Mouse (Mus musculus): Measurements from ENCODE around the gene Tnfaip3. TPM values are rescaled to one million over a fixed set of nuclear protein-coding genes. Genes with fewer than 3 reads are reported as not detected.

Tnfaip3 gene
- polyA plus RNA-seq, 1 experiment: 2.0 TPM

- no peak overlapping the region for H3K4me3 ChIP-seq (ENCODE audit: insufficient read depth, low read length)
- TF ChIP-seq POLR2A (IDR thresholded peaks at IDR 0.05; ENCODE audit: extremely low read depth, insufficient read depth, low read length) (no peak), CTCF (IDR thresholded peaks at IDR 0.05; ENCODE audit: extremely low read depth, insufficient read depth, low read length) (no peak)
- H3K27ac ChIP-seq (ENCODE audit: insufficient read depth, low read length): no peak overlapping the region
- no peaks in the 10 kb centered on the region; the same call in 1 of the 2 replicates for H3K4me1 ChIP-seq (ENCODE audit: control insufficient read depth, insufficient read depth, low read length)
Observed at GRCm38 (mm10) chr10:19009186-19009672, 6.2 kb downstream of the Tnfaip3 start.

GRCm38 (mm10) chr10:19008607-19008940 lies 6.9 kb downstream of the Tnfaip3 start:
- Histone ChIP-seq H3K4me3 (ENCODE audit: insufficient read depth, low read length) (no peak overlapping the region), H3K4me1 (ENCODE audit: control insufficient read depth, insufficient read depth, low read length) (no peaks in the 10 kb centered on the region; the same call in 1 of the 2 replicates), H3K27ac (ENCODE audit: insufficient read depth, low read length) (no peak overlapping the region)
- TF ChIP-seq POLR2A (IDR thresholded peaks at IDR 0.05; ENCODE audit: extremely low read depth, insufficient read depth, low read length) (no peak), CTCF (IDR thresholded peaks at IDR 0.05; ENCODE audit: extremely low read depth, insufficient read depth, low read length) (no peak)

- Histone ChIP-seq H3K4me3 (ENCODE audit: insufficient read depth, low read length) (no peak overlapping the region), H3K4me1 (ENCODE audit: control insufficient read depth, insufficient read depth, low read length) (no peaks in the 10 kb centered on the region), H3K27ac (ENCODE audit: insufficient read depth, low read length) (no peak overlapping the region)
- no peak for TF ChIP-seq POLR2A (IDR thresholded peaks at IDR 0.05; ENCODE audit: extremely low read depth, insufficient read depth, low read length)
- no peak for TF ChIP-seq CTCF (IDR thresholded peaks at IDR 0.05; ENCODE audit: extremely low read depth, insufficient read depth, low read length)
Observed at GRCm38 (mm10) chr10:19007897-19008606, 7.4 kb downstream of the Tnfaip3 start.

GRCm38 (mm10) chr10:19002091-19002785 lies 13.2 kb downstream of the Tnfaip3 start:
- H3K27ac ChIP-seq (ENCODE audit: insufficient read depth, low read length): peak overlapping the region; percentile 4; the same call in 1 of the 2 replicates
- TF ChIP-seq CTCF (IDR thresholded peaks at IDR 0.05; ENCODE audit: extremely low read depth, insufficient read depth, low read length) (no peak), POLR2A (IDR thresholded peaks at IDR 0.05; ENCODE audit: extremely low read depth, insufficient read depth, low read length) (no peak)
- no peak overlapping the region for H3K4me3 ChIP-seq (ENCODE audit: insufficient read depth, low read length)
- peaks cover 3% of the 10 kb centered on the region for H3K4me1 ChIP-seq (ENCODE audit: control insufficient read depth, insufficient read depth, low read length)

DNA sequence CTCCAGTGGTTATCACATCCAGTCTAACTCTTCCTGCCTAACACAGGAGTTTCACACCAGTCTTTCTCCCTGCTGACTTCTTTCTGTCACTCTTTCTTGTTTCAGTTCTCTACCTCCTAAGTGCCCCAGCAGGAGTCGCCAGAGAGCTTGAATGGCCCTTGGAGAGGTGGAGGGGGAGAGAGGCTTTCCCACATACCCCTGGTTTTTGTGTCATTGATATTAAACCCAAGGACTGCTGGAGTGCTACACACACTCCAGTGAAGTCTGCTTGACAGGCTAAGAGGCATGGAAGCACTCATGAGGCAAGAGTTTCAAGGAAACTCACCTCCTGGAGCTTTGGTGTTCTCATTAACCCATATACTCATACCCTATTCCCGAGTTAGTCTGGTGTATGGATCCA lies 16.0 kb downstream of the Tnfaip3 start:
- 0 out of 2 replicates have a peak, but pooled peaks have one; percentile 12 for TF ChIP-seq CTCF (IDR thresholded peaks at IDR 0.05; ENCODE audit: extremely low read depth, insufficient read depth, low read length)
- no peak for TF ChIP-seq POLR2A (IDR thresholded peaks at IDR 0.05; ENCODE audit: extremely low read depth, insufficient read depth, low read length)
- Histone ChIP-seq H3K27ac (ENCODE audit: insufficient read depth, low read length) (no peak overlapping the region), H3K4me3 (ENCODE audit: insufficient read depth, low read length) (no peak overlapping the region), H3K4me1 (ENCODE audit: control insufficient read depth, insufficient read depth, low read length) (peaks cover 3% of the 10 kb centered on the region)

- Histone ChIP-seq H3K4me3 (ENCODE audit: insufficient read depth, low read length) (no peak overlapping the region), H3K4me1 (ENCODE audit: control insufficient read depth, insufficient read depth, low read length) (no peaks in the 10 kb centered on the region), H3K27ac (ENCODE audit: insufficient read depth, low read length) (no peak overlapping the region)
- no peak for TF ChIP-seq POLR2A (IDR thresholded peaks at IDR 0.05; ENCODE audit: extremely low read depth, insufficient read depth, low read length)
- TF ChIP-seq CTCF (IDR thresholded peaks at IDR 0.05; ENCODE audit: extremely low read depth, insufficient read depth, low read length): no peak
Observed at GRCm38 (mm10) chr10:18996331-18996730, 19.1 kb downstream of the Tnfaip3 start.

GRCm38 (mm10) chr10:18995465-18996261 lies 19.8 kb downstream of the Tnfaip3 start:
- TF ChIP-seq POLR2A (IDR thresholded peaks at IDR 0.05; ENCODE audit: extremely low read depth, insufficient read depth, low read length) (no peak), CTCF (IDR thresholded peaks at IDR 0.05; ENCODE audit: extremely low read depth, insufficient read depth, low read length) (no peak)
- H3K4me3 ChIP-seq (ENCODE audit: insufficient read depth, low read length): no peak overlapping the region
- no peak overlapping the region for H3K27ac ChIP-seq (ENCODE audit: insufficient read depth, low read length)
- no peaks in the 10 kb centered on the region for H3K4me1 ChIP-seq (ENCODE audit: control insufficient read depth, insufficient read depth, low read length)

- TF ChIP-seq CTCF (IDR thresholded peaks at IDR 0.05; ENCODE audit: extremely low read depth, insufficient read depth, low read length) (no peak), POLR2A (IDR thresholded peaks at IDR 0.05; ENCODE audit: extremely low read depth, insufficient read depth, low read length) (no peak)
- no peak overlapping the region for H3K4me3 ChIP-seq (ENCODE audit: insufficient read depth, low read length)
- no peaks in the 10 kb centered on the region for H3K4me1 ChIP-seq (ENCODE audit: control insufficient read depth, insufficient read depth, low read length)
- H3K27ac ChIP-seq (ENCODE audit: insufficient read depth, low read length): no peak overlapping the region
Observed at GRCm38 (mm10) chr10:18992971-18993370, 22.5 kb downstream of the Tnfaip3 start.

DNA sequence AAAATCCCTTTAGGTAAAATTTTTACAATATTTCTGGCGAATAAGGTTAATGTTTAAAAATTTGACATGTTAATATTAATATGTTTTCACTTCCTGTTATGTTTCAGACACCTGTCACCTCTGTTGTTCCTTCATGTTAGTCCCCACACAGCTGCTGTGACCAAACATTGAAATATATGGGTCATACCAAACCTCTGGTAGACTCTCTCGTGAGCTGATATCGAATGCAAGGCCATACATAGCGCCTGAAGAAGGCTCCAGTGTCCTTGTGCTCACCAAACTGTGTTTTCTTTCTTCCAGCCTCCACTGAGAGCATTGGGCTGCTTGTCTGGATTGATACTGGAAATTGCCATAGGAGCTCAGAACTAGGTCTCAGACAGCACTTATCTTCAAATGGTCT lies 24.4 kb downstream of the Tnfaip3 start:
- Histone ChIP-seq H3K4me1 (ENCODE audit: control insufficient read depth, insufficient read depth, low read length) (no peaks in the 10 kb centered on the region), H3K4me3 (ENCODE audit: insufficient read depth, low read length) (no peak overlapping the region), H3K27ac (ENCODE audit: insufficient read depth, low read length) (no peak overlapping the region)
- TF ChIP-seq CTCF (IDR thresholded peaks at IDR 0.05; ENCODE audit: extremely low read depth, insufficient read depth, low read length): no peak
- TF ChIP-seq POLR2A (IDR thresholded peaks at IDR 0.05; ENCODE audit: extremely low read depth, insufficient read depth, low read length): no peak
